Mouse (Mus musculus) spleen, adult 2 months (tissue): Measurements from ENCODE around the gene Got1.

ENCODE experiments used
- CTCF ChIP-seq: fragments of 200-500 bp; IDR thresholded peaks from 2 replicates; pipeline ENCODE4 v1.5.1; 2011; ENCODE audit warnings: mild to moderate bottlenecking, inconsistent platforms; ENCODE audit not compliant: insufficient read depth, insufficient read length, insufficient replicate concordance; ENCODE audit errors: extremely low read depth
- POLR2A ChIP-seq: fragments of 200-500 bp; IDR thresholded peaks from 2 replicates; pipeline ENCODE4 v1.6.1; 2011; ENCODE audit warnings: low read depth, low read length, inconsistent platforms

DNA sequence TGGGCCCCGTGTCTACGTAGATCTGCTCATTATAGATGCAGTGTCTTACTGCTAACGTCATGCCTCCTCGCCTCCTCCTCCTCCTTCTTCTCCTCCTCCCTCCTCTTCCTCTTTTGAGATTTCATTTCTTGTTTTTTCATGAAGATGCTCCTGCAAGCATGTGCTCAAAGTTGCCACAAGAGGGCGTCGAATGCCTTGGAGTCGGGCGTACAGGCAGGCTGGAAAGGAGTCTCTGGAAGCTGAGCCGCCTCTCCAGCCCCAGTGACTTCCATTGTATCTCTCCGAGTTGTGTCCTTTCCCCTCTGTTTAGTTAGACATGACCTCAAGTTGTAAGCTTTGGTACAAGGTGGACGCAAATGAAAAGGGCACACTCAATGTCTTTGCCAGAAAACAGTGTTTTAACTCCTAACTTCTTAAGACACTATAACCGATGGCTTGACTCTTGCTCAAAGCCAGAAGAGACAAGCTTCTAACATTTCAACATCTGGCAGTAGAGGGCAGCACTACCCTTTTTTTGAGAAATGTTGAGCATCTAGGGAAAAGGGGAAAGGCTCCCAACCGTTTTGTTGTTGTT lies 5.9 kb upstream of the Got1 start:
- TF ChIP-seq POLR2A (no peak), CTCF (peak; percentile 61; the same call in 1 of the 2 replicates)
